Mouse (Mus musculus): ENCODE measurements at regions not wholly inside any gene's neighbourhood (a gene's known extent, or its start where the extent isn't known, plus 50 kb on each side); places are given as distances from the start of the nearest gene placed in this dataset.

- Histone ChIP-seq H3K27ac (ENCODE audit: control insufficient read depth, low read depth, low read length) (no peak overlapping the region), H3K27me3 (ENCODE audit: control insufficient read depth in 1 of 2, insufficient read depth in 2 of 2, low read length in 2 of 2) (no peaks in the 10 kb centered on the region), H3K9ac (ENCODE audit: control insufficient read depth, low read depth, low read length, poor library complexity, severe bottlenecking) (no peak overlapping the region), H3K4me3 (ENCODE audit: control insufficient read depth in 1 of 2, insufficient read depth in 1 of 2, low read depth in 2 of 2, low read length in 2 of 2) (no peak overlapping the region), H3K9me3 (replicated peaks; ENCODE audit: insufficient read depth, low read length) (no peaks in the 10 kb centered on the region), H3K79me2 (ENCODE audit: control insufficient read depth, insufficient read depth, low read length, poor library complexity) (no peaks in the 10 kb centered on the region), H3K36me3 (ENCODE audit: control insufficient read depth in 1 of 2, insufficient read depth in 2 of 2, low read length in 2 of 2) (no peaks in the 10 kb centered on the region), H3K4me1 (ENCODE audit: control insufficient read depth in 1 of 2, insufficient read depth in 2 of 2, low read length in 2 of 2) (no peaks in the 10 kb centered on the region)
- TF ChIP-seq ZMIZ1 (IDR thresholded peaks at IDR 0.05; ENCODE audit: low read depth, low read length) = no peak
- no peak for TF ChIP-seq ZC3H11A (IDR thresholded peaks at IDR 0.05; ENCODE audit: low read depth, low read length)
- TF ChIP-seq CTCF (IDR thresholded peaks at IDR 0.05 in 2 of 3, conservative IDR thresholded peaks at IDR 0.05 in 1 of 3; ENCODE audit: control insufficient read depth in 1 of 3, insufficient read depth in 1 of 3, low read depth in 2 of 3, low read length in 3 of 3, poor library complexity in 1 of 3, severe bottlenecking in 1 of 3) = no peak
- no peak for TF ChIP-seq MAX (IDR thresholded peaks at IDR 0.05; ENCODE audit: low read length)
- TF ChIP-seq UBTF (IDR thresholded peaks at IDR 0.05; ENCODE audit: borderline replicate concordance, insufficient read depth, low read depth, low read length) = no peak
- no peak for TF ChIP-seq USF1 (IDR thresholded peaks at IDR 0.05; ENCODE audit: low read depth, low read length)
- no peak for TF ChIP-seq TBP (IDR thresholded peaks at IDR 0.05; ENCODE audit: low read depth, low read length)
- no peak for TF ChIP-seq MYB (IDR thresholded peaks at IDR 0.05; ENCODE audit: low read depth, low read length)
- TF ChIP-seq MYC (IDR thresholded peaks at IDR 0.05; ENCODE audit: low read depth, low read length) = no peak
- no peak for TF ChIP-seq SIN3A (IDR thresholded peaks at IDR 0.05; ENCODE audit: low read length)
- no peak for TF ChIP-seq HCFC1 (IDR thresholded peaks at IDR 0.05; ENCODE audit: low read depth, low read length)
- no peak for TF ChIP-seq ETS1 (IDR thresholded peaks at IDR 0.05; ENCODE audit: low read depth, low read length)
- TF ChIP-seq BHLHE40 (IDR thresholded peaks at IDR 0.05; ENCODE audit: borderline replicate concordance, low read depth, low read length) = no peak
- no peak for TF ChIP-seq POLR2AphosphoS5 (IDR thresholded peaks at IDR 0.05; ENCODE audit: borderline replicate concordance, low read depth, low read length)
- TF ChIP-seq USF2 (IDR thresholded peaks at IDR 0.05; ENCODE audit: borderline replicate concordance in 1 of 2, insufficient read depth in 1 of 2, low read depth in 1 of 2, low read length in 2 of 2) = no peak
- no peak for TF ChIP-seq ZKSCAN1 (IDR thresholded peaks at IDR 0.05; ENCODE audit: low read depth, low read length)
- no peak for TF ChIP-seq MAFK (IDR thresholded peaks at IDR 0.05; ENCODE audit: borderline replicate concordance, low read depth, low read length)
- DNase-seq (ENCODE audit: low read depth, low spot score) = no peak
Measured at GRCm38 (mm10) chr1:183904564-183904963, 108.5 kb upstream of the Dusp10 start.

GRCm38 (mm10) chr1:183905345-183906142 is 107.6 kb upstream of the Dusp10 start:
- Histone ChIP-seq H3K79me2 (ENCODE audit: control insufficient read depth, insufficient read depth, low read length, poor library complexity) (no peaks in the 10 kb centered on the region), H3K36me3 (ENCODE audit: control insufficient read depth in 1 of 2, insufficient read depth in 2 of 2, low read length in 2 of 2) (no peaks in the 10 kb centered on the region)
- DNase-seq (ENCODE audit: low read depth, low spot score) = no peak

More at GRCm38 (mm10) chr1:183905345-183906142, 107.6 kb upstream of the Dusp10 start:
- Histone ChIP-seq H3K9ac (ENCODE audit: control insufficient read depth, low read depth, low read length, poor library complexity, severe bottlenecking) (no peak overlapping the region), H3K27me3 (ENCODE audit: control insufficient read depth in 1 of 2, insufficient read depth in 2 of 2, low read length in 2 of 2) (no peaks in the 10 kb centered on the region), H3K4me1 (ENCODE audit: control insufficient read depth in 1 of 2, insufficient read depth in 2 of 2, low read length in 2 of 2) (no peaks in the 10 kb centered on the region), H3K27ac (ENCODE audit: control insufficient read depth, low read depth, low read length) (no peak overlapping the region), H3K4me3 (ENCODE audit: control insufficient read depth in 1 of 2, insufficient read depth in 1 of 2, low read depth in 2 of 2, low read length in 2 of 2) (no peak overlapping the region), H3K9me3 (replicated peaks; ENCODE audit: insufficient read depth, low read length) (no peaks in the 10 kb centered on the region)
- TF ChIP-seq GABPA (IDR thresholded peaks at IDR 0.05; ENCODE audit: low read depth, low read length) (no peak), NELFE (IDR thresholded peaks at IDR 0.05; ENCODE audit: low read depth, low read length) (no peak), MAFK (IDR thresholded peaks at IDR 0.05; ENCODE audit: borderline replicate concordance, low read depth, low read length) (no peak), TCF12 (IDR thresholded peaks at IDR 0.05; ENCODE audit: low read depth, low read length) (no peak), MEF2A (IDR thresholded peaks at IDR 0.05; ENCODE audit: extremely low read depth, insufficient replicate concordance, low read depth, low read length, poor library complexity, severe bottlenecking) (no peak), MYC (IDR thresholded peaks at IDR 0.05; ENCODE audit: low read depth, low read length) (no peak), EP300 (IDR thresholded peaks at IDR 0.05; ENCODE audit: low read depth in 1 of 2, low read length in 2 of 2) (no peak), TAL1 (IDR thresholded peaks at IDR 0.05; ENCODE audit: low read length) (no peak), SIN3A (IDR thresholded peaks at IDR 0.05; ENCODE audit: low read length) (no peak)

Measured in MEL (cell line).